Mouse (Mus musculus): ENCODE results near the gene Drc3. TPM values are rescaled to one million over a fixed set of nuclear protein-coding genes. Genes with fewer than 3 reads are reported as not detected.

Gene Drc3
- polyA plus RNA-seq, 1 experiment from 2014 or later, result 6.3 TPM

- Histone ChIP-seq H3K9ac (no peak overlapping the region), H3K27me3 (replicated peaks) (no peaks in the 10 kb centered on the region), H3K9me3 (no peaks in the 10 kb centered on the region), H3K27ac (no peak overlapping the region), H3K4me3 (no peak overlapping the region), H3K4me1 (peaks cover 11% of the 10 kb centered on the region), H3K36me3 (replicated peaks) (no peaks in the 10 kb centered on the region), H3K4me2 (no peak overlapping the region)
- WGBS, result 75% methylated on average over 4 of the region's 4 CpGs
- ATAC-seq (replicated peaks), result no peak
Observed at GRCm38 (mm10) chr11:60345868-60346267, 7.3 kb upstream of the Drc3 start.

- Histone ChIP-seq H3K9me3 (no peaks in the 10 kb centered on the region), H3K4me3 (no peak overlapping the region)
- ATAC-seq (replicated peaks), result no peak
Observed at GRCm38 (mm10) chr11:60346537-60346936, 6.6 kb upstream of the Drc3 start.

GRCm38 (mm10) chr11:60351388-60351787 is 1.7 kb upstream of the Drc3 start:
- Histone ChIP-seq H3K4me2 (peak overlapping the region; percentile 95), H3K36me3 (replicated peaks) (no peaks in the 10 kb centered on the region), H3K9ac (peak overlapping the region; percentile 64; the same call in 1 of the 2 replicates), H3K27me3 (replicated peaks) (no peaks in the 10 kb centered on the region), H3K4me3 (peak overlapping the region; percentile 98), H3K27ac (no peak overlapping the region), H3K9me3 (no peaks in the 10 kb centered on the region), H3K4me1 (peaks cover 32% of the 10 kb centered on the region)
- WGBS, result 56% methylated on average over 2 of the region's 2 CpGs
- no peak for ATAC-seq (replicated peaks)

More at GRCm38 (mm10) chr11:60346537-60346936, 6.6 kb upstream of the Drc3 start:
- 60% methylated on average over 4 of the region's 4 CpGs for WGBS
- no peak overlapping the region for H3K9ac ChIP-seq
- H3K36me3 ChIP-seq (replicated peaks), result no peaks in the 10 kb centered on the region
- H3K4me2 ChIP-seq, result no peak overlapping the region
- H3K4me1 ChIP-seq, result peaks cover 17% of the 10 kb centered on the region
- H3K27ac ChIP-seq, result no peak overlapping the region
- H3K27me3 ChIP-seq (replicated peaks), result no peaks in the 10 kb centered on the region

- no peaks in the 10 kb centered on the region for H3K36me3 ChIP-seq (replicated peaks)
- H3K9me3 ChIP-seq, result no peaks in the 10 kb centered on the region
- H3K4me1 ChIP-seq, result peaks cover 32% of the 10 kb centered on the region
- peak overlapping the region; percentile 98 for H3K4me3 ChIP-seq
- H3K27me3 ChIP-seq (replicated peaks), result no peaks in the 10 kb centered on the region
- no peak for ATAC-seq (replicated peaks)
- peak overlapping the region; percentile 64 for H3K9ac ChIP-seq
- WGBS, result 27% methylated on average over 11 of the region's 11 CpGs
- peak overlapping the region; percentile 84 for H3K27ac ChIP-seq
- peak overlapping the region; percentile 95 for H3K4me2 ChIP-seq
Observed at GRCm38 (mm10) chr11:60351925-60352371, 1.2 kb upstream of the Drc3 start.

GRCm38 (mm10) chr11:60355952-60356351 is 2.8 kb downstream of the Drc3 start:
- Histone ChIP-seq H3K9ac (no peak overlapping the region), H3K4me1 (peaks cover 20% of the 10 kb centered on the region), H3K4me3 (no peak overlapping the region), H3K27me3 (replicated peaks) (no peaks in the 10 kb centered on the region), H3K36me3 (replicated peaks) (no peaks in the 10 kb centered on the region), H3K27ac (no peak overlapping the region), H3K4me2 (no peak overlapping the region), H3K9me3 (no peaks in the 10 kb centered on the region)
- no peak for ATAC-seq (replicated peaks)
- 89% methylated on average over 2 of the region's 2 CpGs for WGBS

- Histone ChIP-seq H3K4me3 (no peak overlapping the region), H3K4me2 (no peak overlapping the region), H3K27me3 (replicated peaks) (no peaks in the 10 kb centered on the region), H3K36me3 (replicated peaks) (no peaks in the 10 kb centered on the region), H3K9ac (no peak overlapping the region), H3K4me1 (peaks cover 9% of the 10 kb centered on the region), H3K27ac (no peak overlapping the region), H3K9me3 (no peaks in the 10 kb centered on the region)
- no peak for ATAC-seq (replicated peaks)
- WGBS, result 42% methylated on average over 1 of the region's 1 CpGs
Observed at GRCm38 (mm10) chr11:60357116-60357515, 4.0 kb downstream of the Drc3 start.

- H3K9ac ChIP-seq, result no peak overlapping the region
- no peak overlapping the region for H3K4me2 ChIP-seq
- H3K4me3 ChIP-seq, result no peak overlapping the region
- no peaks in the 10 kb centered on the region for H3K36me3 ChIP-seq (replicated peaks)
- no peak overlapping the region for H3K27ac ChIP-seq
- 77% methylated on average over 7 of the region's 7 CpGs for WGBS
- no peaks in the 10 kb centered on the region for H3K27me3 ChIP-seq (replicated peaks)
- peaks cover 4% of the 10 kb centered on the region for H3K4me1 ChIP-seq
- ATAC-seq (replicated peaks), result no peak
- no peaks in the 10 kb centered on the region for H3K9me3 ChIP-seq
Observed at GRCm38 (mm10) chr11:60358548-60358947, 5.4 kb downstream of the Drc3 start.

- Histone ChIP-seq H3K27ac (no peak overlapping the region), H3K9ac (no peak overlapping the region), H3K27me3 (replicated peaks) (no peaks in the 10 kb centered on the region), H3K36me3 (replicated peaks) (no peaks in the 10 kb centered on the region), H3K4me3 (no peak overlapping the region), H3K4me1 (no peaks in the 10 kb centered on the region), H3K9me3 (no peaks in the 10 kb centered on the region), H3K4me2 (no peak overlapping the region)
- 71% methylated on average over 5 of the region's 5 CpGs for WGBS
- ATAC-seq (replicated peaks), result no peak
Observed at GRCm38 (mm10) chr11:60359138-60359537, 6.0 kb downstream of the Drc3 start.

GRCm38 (mm10) chr11:60359936-60360335 is 6.8 kb downstream of the Drc3 start:
- H3K4me2 ChIP-seq, result no peak overlapping the region
- H3K4me3 ChIP-seq, result no peak overlapping the region
- no peaks in the 10 kb centered on the region for H3K9me3 ChIP-seq
- no peaks in the 10 kb centered on the region for H3K4me1 ChIP-seq
- no peak overlapping the region for H3K9ac ChIP-seq
- no peak overlapping the region for H3K27ac ChIP-seq
- no peak for ATAC-seq (replicated peaks)
- no peaks in the 10 kb centered on the region for H3K36me3 ChIP-seq (replicated peaks)
- 75% methylated on average over 1 of the region's 1 CpGs for WGBS
- no peaks in the 10 kb centered on the region for H3K27me3 ChIP-seq (replicated peaks)

- no peaks in the 10 kb centered on the region for H3K36me3 ChIP-seq (replicated peaks)
- no peak overlapping the region for H3K4me2 ChIP-seq
- 73% methylated on average over 5 of the region's 5 CpGs for WGBS
- ATAC-seq (replicated peaks), result no peak
- no peak overlapping the region for H3K27ac ChIP-seq
- no peak overlapping the region for H3K9ac ChIP-seq
- no peaks in the 10 kb centered on the region for H3K4me1 ChIP-seq
- H3K4me3 ChIP-seq, result no peak overlapping the region
- no peaks in the 10 kb centered on the region for H3K9me3 ChIP-seq
- no peaks in the 10 kb centered on the region for H3K27me3 ChIP-seq (replicated peaks)
Observed at GRCm38 (mm10) chr11:60360631-60361201, 7.6 kb downstream of the Drc3 start.

GRCm38 (mm10) chr11:60366239-60367019 is 13.3 kb downstream of the Drc3 start:
- H3K4me3 ChIP-seq, result no peak overlapping the region
- H3K27ac ChIP-seq, result no peak overlapping the region
- WGBS, result 41% methylated on average over 16 of the region's 16 CpGs
- no peaks in the 10 kb centered on the region for H3K27me3 ChIP-seq (replicated peaks)
- H3K4me1 ChIP-seq, result peaks cover 6% of the 10 kb centered on the region; the same call in 1 of the 2 replicates
- ATAC-seq (replicated peaks), result no peak
- H3K36me3 ChIP-seq (replicated peaks), result no peaks in the 10 kb centered on the region
- no peaks in the 10 kb centered on the region for H3K9me3 ChIP-seq
- H3K9ac ChIP-seq, result no peak overlapping the region
- no peak overlapping the region for H3K4me2 ChIP-seq

GRCm38 (mm10) chr11:60367256-60367655 is 14.1 kb downstream of the Drc3 start:
- Histone ChIP-seq H3K36me3 (replicated peaks) (no peaks in the 10 kb centered on the region), H3K4me1 (peaks cover 6% of the 10 kb centered on the region; the same call in 1 of the 2 replicates), H3K9me3 (no peaks in the 10 kb centered on the region), H3K4me3 (no peak overlapping the region), H3K27me3 (replicated peaks) (no peaks in the 10 kb centered on the region), H3K4me2 (no peak overlapping the region), H3K27ac (no peak overlapping the region), H3K9ac (no peak overlapping the region)
- 82% methylated on average over 3 of the region's 3 CpGs for WGBS
- no peak for ATAC-seq (replicated peaks)

GRCm38 (mm10) chr11:60368909-60369308 is 15.8 kb downstream of the Drc3 start:
- Histone ChIP-seq H3K36me3 (replicated peaks) (no peaks in the 10 kb centered on the region), H3K4me3 (no peak overlapping the region), H3K9ac (no peak overlapping the region), H3K9me3 (no peaks in the 10 kb centered on the region), H3K4me1 (peaks cover 6% of the 10 kb centered on the region; the same call in 1 of the 2 replicates), H3K4me2 (no peak overlapping the region), H3K27ac (no peak overlapping the region), H3K27me3 (replicated peaks) (no peaks in the 10 kb centered on the region)
- WGBS, result 75% methylated on average over 4 of the region's 4 CpGs
- ATAC-seq (replicated peaks), result no peak

Data from midbrain, embryonic 15.5 days (tissue).